23 mouse cellular contexts compared by ENCODE assay signal in genomic region chr11:35726341-35726846, GRCm38 (mm10).
"Had no signal": no experiment of that assay in that cellular context is flagged by ENCODE, and none has a peak within 500 bp of the region (broad histone marks: within the 10 kb centered on the region; RNA-seq: fewer than 3 reads in every experiment).

No protein-coding gene starts in this region.

- H3K36me3 ChIP-seq: kidney, embryonic 15.5 days; limb, embryonic 12.5 days; limb, embryonic 15.5 days; midbrain, embryonic 12.5 days; midbrain, embryonic 15.5 days; neural tube, embryonic 12.5 days; neural tube, embryonic 15.5 days; stomach, embryonic 15.5 days had no signal

- H3K9ac ChIP-seq: kidney, embryonic 15.5 days; limb, embryonic 12.5 days; limb, embryonic 15.5 days; liver, embryonic 14.5 days; liver, postnatal 0 days; lung, embryonic 14.5 days; midbrain, embryonic 12.5 days; midbrain, embryonic 15.5 days; neural tube, embryonic 12.5 days; neural tube, embryonic 15.5 days; stomach, embryonic 15.5 days had no signal

- ATAC-seq: liver, postnatal 0 days; lung, postnatal 0 days; midbrain, embryonic 15.5 days had no signal

- H3K9me3 ChIP-seq: kidney, embryonic 15.5 days; limb, embryonic 12.5 days; limb, embryonic 15.5 days; midbrain, embryonic 12.5 days; midbrain, embryonic 15.5 days; neural tube, embryonic 12.5 days; neural tube, embryonic 15.5 days; stomach, embryonic 15.5 days had no signal

- H3K27me3 ChIP-seq: kidney, embryonic 15.5 days; limb, embryonic 12.5 days; limb, embryonic 15.5 days; midbrain, embryonic 12.5 days; midbrain, embryonic 15.5 days; neural tube, embryonic 12.5 days; neural tube, embryonic 15.5 days; stomach, embryonic 15.5 days had no signal

- DNase-seq: kidney, postnatal 10 days; kidney, postnatal 4 days; layer of hippocampus, postnatal 36 days; left cerebral cortex, postnatal 4 days; liver, postnatal 0 days; lung, embryonic 14.5 days; right cerebral cortex, postnatal 25 days; spleen, adult 18-20 months; thymus, postnatal 25 days had no signal

- H3K4me3 ChIP-seq: kidney, embryonic 15.5 days; layer of hippocampus, adult 2 months; left cerebral cortex, adult 2 months; limb, embryonic 12.5 days; limb, embryonic 15.5 days; midbrain, embryonic 12.5 days; midbrain, embryonic 15.5 days; neural tube, embryonic 12.5 days; neural tube, embryonic 15.5 days; stomach, embryonic 15.5 days had no signal

- H3K4me2 ChIP-seq: kidney, embryonic 15.5 days; limb, embryonic 12.5 days; limb, embryonic 15.5 days; liver, embryonic 11.5 days; lung, embryonic 14.5 days; midbrain, embryonic 12.5 days; midbrain, embryonic 15.5 days; neural tube, embryonic 12.5 days; neural tube, embryonic 15.5 days; stomach, embryonic 15.5 days had no signal

- H3K27ac ChIP-seq: kidney, embryonic 15.5 days; layer of hippocampus, adult 2 months; left cerebral cortex, adult 2 months; limb, embryonic 12.5 days; limb, embryonic 15.5 days; liver, embryonic 14.5 days; macrophage; midbrain, embryonic 12.5 days; midbrain, embryonic 15.5 days; neural tube, embryonic 12.5 days; neural tube, embryonic 15.5 days; stomach, embryonic 15.5 days had no signal

- H3K4me1 ChIP-seq: kidney, embryonic 15.5 days; limb, embryonic 12.5 days; limb, embryonic 15.5 days; midbrain, embryonic 12.5 days; midbrain, embryonic 15.5 days; stomach, embryonic 15.5 days had no signal
